Mouse (Mus musculus): ENCODE data around the gene Slc25a4. TPM values are rescaled to one million over a fixed set of nuclear protein-coding genes. Genes with fewer than 3 reads are reported as not detected.

The Slc25a4 gene
- total RNA-seq (2023) = 58.8 to 70.1 TPM (median 60.2 TPM) in 4 replicates

DNA sequence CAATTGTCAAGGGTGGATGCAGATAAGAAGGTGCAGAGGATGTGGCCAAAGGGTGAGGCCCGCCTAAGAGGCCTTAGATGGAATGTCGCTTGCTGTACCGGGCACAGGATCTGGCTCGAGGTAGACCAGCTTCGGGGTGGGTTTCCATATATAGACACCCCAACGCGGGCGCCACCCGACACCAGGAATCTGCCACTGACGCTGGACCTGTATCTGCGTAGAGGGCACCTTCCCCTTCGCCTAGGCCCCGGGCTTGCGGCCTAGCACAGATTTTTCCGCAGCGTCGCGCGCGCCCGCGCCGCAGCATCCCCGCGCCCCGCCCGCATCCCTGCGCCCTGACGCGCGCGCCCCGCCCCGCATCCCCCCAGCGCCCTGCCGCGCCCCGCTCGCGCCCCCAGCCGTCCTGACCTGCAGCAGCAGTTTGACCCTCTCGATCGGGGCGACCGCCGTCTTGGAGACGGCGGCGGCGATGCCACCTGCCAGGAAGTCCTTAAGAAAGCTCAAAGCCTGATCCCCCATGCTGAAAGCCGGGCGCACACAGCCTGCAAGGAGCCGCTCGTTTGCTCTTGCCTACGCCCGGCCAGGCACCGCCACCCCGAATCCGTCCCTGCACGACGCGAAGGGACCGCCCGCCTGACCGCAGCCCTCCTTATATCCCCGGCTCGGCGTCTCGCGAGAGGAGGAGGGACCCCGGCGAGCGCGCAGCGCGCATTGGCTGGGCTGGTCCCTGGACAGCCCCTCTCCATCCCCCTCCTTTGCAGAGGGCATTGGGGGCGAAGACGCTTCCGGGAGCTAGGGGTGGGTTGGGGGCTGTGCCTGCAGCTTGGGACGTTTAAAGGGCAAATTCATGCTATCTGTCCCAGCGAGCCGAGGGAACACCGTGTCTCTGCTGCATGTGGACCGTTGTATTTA lies at the start of gene Slc25a4:
Gene Slc25a4, minus strand, starts transcription at position 881 of the 912 bp plus-strand sequence.

Other genes with a start within 250 kb of the Slc25a4 start
- gene 1700029J07Rik, start 236.0 kb downstream of the Slc25a4 start, total RNA-seq (2023) = 5.7 to 7.8 TPM (median 6.9 TPM) in 4 replicates
- 20.0 to 30.0 TPM (median 22.6 TPM) in 4 replicates for gene Ufsp2, start 235.8 kb downstream of the Slc25a4 start, total RNA-seq (2023)
- 0.46 to 0.78 TPM in 2 of 4 replicates, not detected in the others for gene Lrp2bp, start 212.0 kb downstream of the Slc25a4 start, total RNA-seq (2023)
- gene Ankrd37, start 205.6 kb downstream of the Slc25a4 start, total RNA-seq (2023) = 9.0 to 12.5 TPM (median 11.2 TPM) in 4 replicates
- 19.8 to 28.2 TPM (median 24.7 TPM) in 4 replicates for gene Cfap97, start 59.5 kb downstream of the Slc25a4 start, total RNA-seq (2023)
- gene Snx25, start 59.1 kb downstream of the Slc25a4 start, total RNA-seq (2023) = 33.3 to 42.5 TPM (median 39.1 TPM) in 4 replicates
- gene Helt, start 83.4 kb upstream of the Slc25a4 start, total RNA-seq (2023) = not detected in 4 replicates